Mouse (Mus musculus) thymus, postnatal 36 days (tissue): ENCODE results near the gene Iqck.

Experiments used
- DNase-seq, 2 experiments: peaks; one replicate each; pipeline ENCODE4 v3.0.0; 2022; ENCODE audit warnings: mixed read lengths in 2 of 2

Iqck gene

GRCm38 (mm10) chr7:118855171-118855876 lies at the start of gene Iqck:
Iqck (plus strand) TSS chr7:118855752.
- DNase-seq: peak; percentile 85 to 86

GRCm38 (mm10) chr7:118806631-118807411 lies 48.7 kb upstream of the Iqck start:
- DNase-seq: no peak

- DNase-seq: no peak
These were observed 47.7 kb upstream of the Iqck start for GRCm38 (mm10) chr7:118807899-118808298.

- DNase-seq: no peak
These were observed 44.0 kb upstream of the Iqck start for GRCm38 (mm10) chr7:118811407-118812106.

- no peak for DNase-seq
These were observed 42.0 kb upstream of the Iqck start for GRCm38 (mm10) chr7:118813592-118813991.

GRCm38 (mm10) chr7:118816275-118816674 lies 39.3 kb upstream of the Iqck start:
- DNase-seq: no peak

GRCm38 (mm10) chr7:118817741-118818140 lies 37.8 kb upstream of the Iqck start:
- DNase-seq: no peak

- no peak for DNase-seq
These were observed 35.9 kb upstream of the Iqck start for GRCm38 (mm10) chr7:118819666-118820065.

GRCm38 (mm10) chr7:118821356-118821755 lies 34.2 kb upstream of the Iqck start:
- DNase-seq: no peak

GRCm38 (mm10) chr7:118821887-118822556 lies 33.5 kb upstream of the Iqck start:
- DNase-seq: no peak

GRCm38 (mm10) chr7:118824451-118824850 lies 31.1 kb upstream of the Iqck start:
- DNase-seq: no peak

- DNase-seq: no peak
These were observed 27.6 kb upstream of the Iqck start for GRCm38 (mm10) chr7:118827975-118828416.

- no peak for DNase-seq
These were observed 17.7 kb upstream of the Iqck start for GRCm38 (mm10) chr7:118837901-118838300.

GRCm38 (mm10) chr7:118841030-118841745 lies 14.4 kb upstream of the Iqck start:
- DNase-seq: no peak

GRCm38 (mm10) chr7:118841796-118842195 lies 13.8 kb upstream of the Iqck start:
- no peak for DNase-seq

GRCm38 (mm10) chr7:118842938-118843337 lies 12.6 kb upstream of the Iqck start:
- DNase-seq: no peak

- no peak for DNase-seq
These were observed 10.4 kb upstream of the Iqck start for GRCm38 (mm10) chr7:118845141-118845540.

GRCm38 (mm10) chr7:118846329-118846728 lies 9.2 kb upstream of the Iqck start:
- no peak for DNase-seq

GRCm38 (mm10) chr7:118848796-118849195 lies 6.8 kb upstream of the Iqck start:
- no peak for DNase-seq

- DNase-seq: no peak
These were observed 5.9 kb upstream of the Iqck start for GRCm38 (mm10) chr7:118849543-118850250.

GRCm38 (mm10) chr7:118850676-118851290 lies 4.8 kb upstream of the Iqck start:
- no peak for DNase-seq
